Mouse (Mus musculus) heart, embryonic 10.5 days (tissue): ENCODE measurements around the gene Inpp5a. TPM values are rescaled to one million over a fixed set of nuclear protein-coding genes. Genes with fewer than 3 reads are reported as not detected.

Source experiments
- DNase-seq: peaks from one replicate; pipeline ENCODE4 v3.0.0-alpha.2; 2017; ENCODE audit warnings: low spot score
- H3K27ac ChIP-seq: fragments of 300-500 bp; sonication (generic); 2 replicates; pipeline ENCODE4 v1.5.1; 2016; ENCODE audit warnings: mild to moderate bottlenecking
- H3K27me3 ChIP-seq: fragments of 300-500 bp; sonication (generic); 2 replicates; pipeline ENCODE4 v1.6.1; 2016; ENCODE audit warnings: mild to moderate bottlenecking; ENCODE audit not compliant: poor library complexity, insufficient read depth, severe bottlenecking
- H3K36me3 ChIP-seq: fragments of 300-500 bp; sonication (generic); 2 replicates; pipeline ENCODE4 v1.6.1; 2016; ENCODE audit warnings: mild to moderate bottlenecking, moderate library complexity
- H3K4me1 ChIP-seq: fragments of 300-500 bp; sonication (generic); 2 replicates; pipeline ENCODE4 v1.6.1; 2016; ENCODE audit warnings: mild to moderate bottlenecking
- H3K4me3 ChIP-seq: fragments of 300-500 bp; sonication (generic); 2 replicates; pipeline ENCODE4 v1.5.1; 2016; ENCODE audit warnings: mild to moderate bottlenecking, moderate library complexity
- H3K9me3 ChIP-seq: fragments of 300-500 bp; sonication (generic); 2 replicates; pipeline ENCODE4 v1.6.1; 2016; ENCODE audit warnings: mild to moderate bottlenecking, moderate library complexity
- WGBS: fragments of 180-500 bp; shearing (Covaris S2); methylation state at CpG from one replicate; pipeline ENCODE4 v1.1.7; 2016; 5-methylcytosine and 5-hydroxymethylcytosine counted together
- polyA plus RNA-seq: library from polyadenylated mRNA; unstranded; fragments of >200 nt; fragmentation: Nextera tagmentation; extraction: Ambion mirVana; gene quantifications from 2 replicates; pipeline ENCODE4 v1.2.1, GENCODE M21; 2016

Gene Inpp5a
- polyA plus RNA-seq: 46.9 and 60.9 TPM in 2 replicates

DNA sequence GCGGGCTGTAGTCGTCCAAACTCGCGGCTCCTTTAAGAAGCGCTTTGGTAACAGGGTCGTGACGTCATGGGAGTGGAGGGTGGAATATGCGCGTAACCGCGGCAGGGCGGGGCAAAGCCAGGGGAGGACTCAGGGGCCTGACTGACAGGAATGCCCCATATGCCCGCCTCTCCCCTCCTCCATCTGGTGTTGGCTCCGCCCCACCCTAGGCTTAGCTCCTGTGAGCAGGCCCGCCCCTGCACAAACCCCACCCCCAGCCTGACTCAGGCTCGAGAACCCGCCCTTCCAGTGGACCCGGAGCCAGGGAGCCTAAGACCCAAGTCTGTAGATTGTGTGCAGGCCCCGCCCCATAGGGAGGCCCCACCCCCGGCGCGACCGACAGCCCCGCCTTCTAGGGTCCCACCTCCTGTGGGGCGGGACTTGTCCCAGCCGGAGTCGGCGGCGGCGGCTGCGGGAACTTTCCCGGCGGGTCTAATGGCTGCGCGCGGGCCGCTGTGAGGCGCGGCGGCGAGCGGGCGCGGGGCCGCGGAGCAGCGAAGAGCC is at the start of gene Inpp5a:
Gene Inpp5a, plus strand, starts transcription at position 440 of the 543 bp plus-strand sequence.
- Histone ChIP-seq H3K27me3 (no peaks in the 10 kb centered on the region), H3K27ac (peak within 1 kb of the TSS; percentile 98), H3K36me3 (no peaks in the 10 kb centered on the region), H3K4me3 (peak within 1 kb of the TSS; percentile 92), H3K4me1 (peaks cover 59% of the 10 kb centered on the region), H3K9me3 (no peaks in the 10 kb centered on the region)
- DNase-seq: peak; percentile 100
- WGBS: 1% methylated on average over 47 of the region's 47 CpGs

DNA sequence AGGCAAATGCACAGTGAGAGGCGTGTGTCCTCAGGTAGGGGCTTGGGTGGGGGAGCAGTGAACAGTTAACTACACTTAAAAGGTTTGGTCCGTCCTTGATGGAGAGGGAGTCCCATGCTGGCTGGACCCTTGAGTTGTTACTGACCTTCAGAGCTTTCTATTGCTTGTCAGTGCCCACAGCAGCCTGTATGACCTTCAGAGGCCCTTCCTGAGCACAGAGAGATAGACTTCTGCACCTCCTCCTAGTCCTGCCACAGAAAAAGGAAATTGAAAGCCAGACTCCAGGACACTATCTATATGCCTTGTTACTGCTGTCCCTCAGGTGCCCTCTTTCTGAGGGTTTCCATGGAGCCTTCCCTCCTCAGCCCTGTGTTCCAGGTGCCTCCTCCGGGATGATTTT is 49.7 kb upstream of the Inpp5a start:
- no peak overlapping the region for H3K4me3 ChIP-seq
- H3K27ac ChIP-seq: peak overlapping the region; percentile 82
- H3K36me3 ChIP-seq: no peaks in the 10 kb centered on the region
- WGBS: 73% methylated on average over 3 of the region's 3 CpGs
- no peak for DNase-seq
- H3K27me3 ChIP-seq: no peaks in the 10 kb centered on the region
- peaks cover 16% of the 10 kb centered on the region for H3K4me1 ChIP-seq
- no peaks in the 10 kb centered on the region for H3K9me3 ChIP-seq

GRCm38 (mm10) chr7:139341020-139341660 is 47.8 kb upstream of the Inpp5a start:
- H3K36me3 ChIP-seq: no peaks in the 10 kb centered on the region
- peaks cover 20% of the 10 kb centered on the region for H3K4me1 ChIP-seq
- H3K4me3 ChIP-seq: no peak overlapping the region
- no peak overlapping the region for H3K27ac ChIP-seq
- H3K27me3 ChIP-seq: no peaks in the 10 kb centered on the region
- DNase-seq: no peak
- WGBS: 82% methylated on average over 4 of the region's 4 CpGs
- H3K9me3 ChIP-seq: no peaks in the 10 kb centered on the region

DNA sequence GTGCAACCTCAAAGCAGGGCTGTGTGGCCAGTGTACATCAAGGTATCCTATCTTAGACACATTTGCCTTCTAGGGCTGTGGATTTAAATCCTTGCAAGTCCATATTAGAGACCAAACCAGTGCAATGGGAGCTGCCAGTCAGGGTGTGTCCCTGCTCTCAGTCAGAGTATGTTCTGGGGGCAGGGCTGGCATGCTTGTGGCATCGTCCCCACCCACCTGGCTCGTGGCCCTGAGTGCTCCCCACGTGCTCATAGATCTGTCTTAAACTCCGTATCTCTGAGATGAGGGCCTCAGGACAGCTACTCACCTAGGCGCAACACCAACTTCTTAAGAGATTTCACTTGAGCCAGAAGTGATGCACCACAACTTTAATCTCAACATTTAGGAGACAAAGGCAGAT is 46.1 kb upstream of the Inpp5a start:
- no peak overlapping the region for H3K4me3 ChIP-seq
- H3K36me3 ChIP-seq: no peaks in the 10 kb centered on the region
- H3K9me3 ChIP-seq: no peaks in the 10 kb centered on the region
- no peak for DNase-seq
- H3K27ac ChIP-seq: no peak overlapping the region
- peaks cover 23% of the 10 kb centered on the region for H3K4me1 ChIP-seq
- 81% methylated on average over 5 of the region's 5 CpGs for WGBS
- no peaks in the 10 kb centered on the region for H3K27me3 ChIP-seq

GRCm38 (mm10) chr7:139347051-139347450 is 41.9 kb upstream of the Inpp5a start:
- H3K4me3 ChIP-seq: no peak overlapping the region
- H3K4me1 ChIP-seq: peaks cover 17% of the 10 kb centered on the region
- DNase-seq: no peak
- 59% methylated on average over 7 of the region's 7 CpGs for WGBS
- H3K27ac ChIP-seq: no peak overlapping the region
- H3K27me3 ChIP-seq: no peaks in the 10 kb centered on the region
- H3K36me3 ChIP-seq: no peaks in the 10 kb centered on the region
- H3K9me3 ChIP-seq: no peaks in the 10 kb centered on the region

GRCm38 (mm10) chr7:139350606-139351005 is 38.3 kb upstream of the Inpp5a start:
- no peak for DNase-seq
- WGBS: 50% methylated on average over 3 of the region's 3 CpGs
- peaks cover 19% of the 10 kb centered on the region for H3K4me1 ChIP-seq
- H3K36me3 ChIP-seq: no peaks in the 10 kb centered on the region
- no peak overlapping the region for H3K27ac ChIP-seq
- H3K4me3 ChIP-seq: no peak overlapping the region
- H3K27me3 ChIP-seq: no peaks in the 10 kb centered on the region
- H3K9me3 ChIP-seq: no peaks in the 10 kb centered on the region

DNA sequence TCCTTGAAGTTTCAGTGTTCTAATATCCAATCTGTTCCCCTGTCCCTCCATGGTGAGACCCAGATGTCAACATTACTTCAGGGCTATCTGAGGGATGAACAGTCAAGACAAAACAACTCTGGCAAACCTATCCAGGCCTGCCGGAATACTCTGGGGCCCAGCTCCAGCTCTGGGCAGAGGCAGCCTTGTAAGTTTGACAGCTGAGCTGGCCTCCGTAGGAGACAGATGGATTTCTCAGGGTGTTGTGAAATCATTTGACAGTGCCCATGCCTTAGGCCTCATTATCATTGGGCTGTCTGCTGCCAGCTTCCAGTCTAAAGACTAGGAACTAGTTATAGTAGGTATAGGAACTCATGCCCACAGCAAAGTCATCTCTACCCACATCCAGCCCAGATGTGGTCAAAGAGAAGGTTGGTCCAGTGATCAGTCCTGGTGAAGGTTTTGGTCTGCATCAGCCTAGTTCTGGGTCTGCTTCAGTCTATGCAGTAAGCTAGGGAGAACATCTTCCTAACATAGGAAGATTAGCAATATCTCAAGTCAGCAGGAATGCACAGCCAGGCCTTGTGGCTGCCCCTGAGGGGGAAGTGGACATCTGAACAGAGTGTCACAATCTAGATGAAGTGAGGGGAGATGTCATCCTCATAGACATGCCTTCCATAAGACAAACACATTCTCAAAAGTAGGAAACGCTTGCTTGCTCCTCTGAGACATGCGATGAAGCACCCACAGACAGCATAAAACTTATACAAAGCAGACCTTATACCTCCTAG is 34.4 kb upstream of the Inpp5a start:
- H3K27me3 ChIP-seq: no peaks in the 10 kb centered on the region
- no peak overlapping the region for H3K4me3 ChIP-seq
- no peaks in the 10 kb centered on the region for H3K9me3 ChIP-seq
- peaks cover 17% of the 10 kb centered on the region for H3K4me1 ChIP-seq
- H3K27ac ChIP-seq: no peak overlapping the region
- WGBS: 85% methylated on average over 4 of the region's 4 CpGs
- no peak for DNase-seq
- no peaks in the 10 kb centered on the region for H3K36me3 ChIP-seq

DNA sequence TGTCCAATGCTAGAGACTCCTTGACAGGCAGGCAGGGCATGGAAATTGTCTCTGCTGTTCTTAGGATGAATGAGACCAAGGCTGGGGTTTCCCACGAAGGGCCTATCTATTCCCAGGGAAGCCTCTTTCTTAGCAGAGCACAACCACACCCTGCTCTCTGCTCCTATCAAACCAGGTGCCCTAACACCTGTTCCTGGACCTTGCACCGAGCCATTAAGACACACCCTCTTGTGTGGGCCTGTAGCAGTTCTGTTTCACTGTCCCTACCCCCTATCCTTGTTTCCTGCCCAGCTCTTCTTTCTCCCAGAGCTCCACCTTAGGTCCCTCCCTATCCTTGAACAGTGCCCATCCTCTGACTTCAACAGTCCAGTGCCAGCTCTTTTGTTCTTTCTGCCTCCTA is 31.9 kb upstream of the Inpp5a start:
- WGBS: 73% methylated on average over 2 of the region's 2 CpGs
- no peaks in the 10 kb centered on the region for H3K9me3 ChIP-seq
- no peaks in the 10 kb centered on the region for H3K27me3 ChIP-seq
- H3K27ac ChIP-seq: no peak overlapping the region
- no peaks in the 10 kb centered on the region for H3K36me3 ChIP-seq
- peaks cover 29% of the 10 kb centered on the region for H3K4me1 ChIP-seq
- no peak overlapping the region for H3K4me3 ChIP-seq
- no peak for DNase-seq

GRCm38 (mm10) chr7:139359906-139360305 is 29.0 kb upstream of the Inpp5a start:
- Histone ChIP-seq H3K4me1 (peaks cover 50% of the 10 kb centered on the region), H3K36me3 (no peaks in the 10 kb centered on the region), H3K9me3 (no peaks in the 10 kb centered on the region), H3K4me3 (no peak overlapping the region), H3K27me3 (no peaks in the 10 kb centered on the region), H3K27ac (peak overlapping the region; percentile 69)
- DNase-seq: no peak
- 58% methylated on average over 4 of the region's 4 CpGs for WGBS

GRCm38 (mm10) chr7:139360890-139361559 is 27.9 kb upstream of the Inpp5a start:
- peak overlapping the region; percentile 62 for H3K27ac ChIP-seq
- WGBS: 63% methylated on average over 3 of the region's 3 CpGs
- DNase-seq: no peak
- no peaks in the 10 kb centered on the region for H3K9me3 ChIP-seq
- H3K4me3 ChIP-seq: no peak overlapping the region
- H3K36me3 ChIP-seq: no peaks in the 10 kb centered on the region
- H3K27me3 ChIP-seq: no peaks in the 10 kb centered on the region
- peaks cover 61% of the 10 kb centered on the region for H3K4me1 ChIP-seq

DNA sequence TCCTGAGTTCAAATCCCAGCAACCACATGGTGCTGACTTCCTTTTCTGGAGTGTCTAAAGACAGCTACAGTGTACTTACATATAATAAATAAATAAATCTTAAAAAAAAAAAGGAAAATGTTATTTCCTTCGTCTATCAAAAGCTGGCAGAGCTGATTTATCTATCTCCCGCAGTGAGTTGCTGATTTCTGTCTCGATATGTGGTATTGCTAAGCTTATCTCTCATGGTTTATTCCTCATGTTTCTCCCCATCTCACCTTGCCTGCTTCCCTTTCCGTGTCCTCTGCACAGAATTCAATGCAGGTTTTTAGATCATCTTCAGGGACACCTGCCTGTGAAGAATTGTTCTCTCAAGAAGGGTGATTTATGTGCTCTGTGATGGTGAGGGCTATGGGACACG is 27.1 kb upstream of the Inpp5a start:
- Histone ChIP-seq H3K9me3 (no peaks in the 10 kb centered on the region), H3K4me3 (no peak overlapping the region), H3K27me3 (no peaks in the 10 kb centered on the region), H3K27ac (peak overlapping the region; percentile 96; the same call in 1 of the 2 replicates), H3K36me3 (no peaks in the 10 kb centered on the region), H3K4me1 (peaks cover 69% of the 10 kb centered on the region)
- WGBS: 88% methylated on average over 5 of the region's 5 CpGs
- DNase-seq: no peak

GRCm38 (mm10) chr7:139362514-139362913 is 26.4 kb upstream of the Inpp5a start:
- Histone ChIP-seq H3K9me3 (no peaks in the 10 kb centered on the region), H3K36me3 (no peaks in the 10 kb centered on the region), H3K4me3 (no peak overlapping the region), H3K27ac (peak overlapping the region; percentile 96), H3K4me1 (peaks cover 76% of the 10 kb centered on the region), H3K27me3 (no peaks in the 10 kb centered on the region)
- no peak for DNase-seq
- WGBS: 91% methylated on average over 3 of the region's 3 CpGs
